Mouse (Mus musculus) kidney, adult 2 months (tissue): ENCODE data around the gene Slc34a2.

Experiments
- CTCF ChIP-seq: fragments of 200-500 bp; conservative IDR thresholded peaks from 2 replicates; pipeline ENCODE4 v1.5.1; 2011; ENCODE audit warnings: low read depth, mild to moderate bottlenecking, control low read depth, low read length, moderate library complexity, mixed read lengths; ENCODE audit not compliant: insufficient read depth, insufficient read length
- POLR2A ChIP-seq: fragments of 200-500 bp; IDR thresholded peaks from one replicate; pipeline ENCODE4 v1.6.1; 2011; ENCODE audit warnings: low read depth, low read length, control low read depth

DNA sequence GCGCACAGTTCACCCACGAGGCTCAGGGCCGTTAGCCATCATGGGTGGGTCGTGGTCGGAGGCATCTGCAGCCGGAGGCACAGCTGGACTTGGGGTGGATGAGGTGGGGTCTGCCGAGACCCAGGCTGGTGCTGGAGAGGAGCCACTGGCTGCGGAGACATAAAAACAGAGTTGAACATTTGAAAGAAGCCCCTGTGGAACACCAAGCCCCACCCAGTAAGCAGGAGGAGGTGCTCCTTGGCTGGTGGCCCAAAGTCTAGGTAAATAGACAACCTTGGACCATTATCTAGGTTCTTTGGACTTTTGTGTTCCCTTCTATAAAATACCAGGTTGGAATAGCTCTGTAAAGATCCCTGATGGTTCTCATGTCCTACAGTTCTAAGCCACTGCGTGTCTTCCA lies 70.1 kb downstream of the Slc34a2 start:
- no peak for TF ChIP-seq POLR2A
- no peak for TF ChIP-seq CTCF
